Mouse (Mus musculus): ENCODE data around the gene Rcbtb2. TPM values are rescaled to one million over a fixed set of nuclear protein-coding genes. Genes with fewer than 3 reads are reported as not detected.
"Not testable (repeated sequence)": the region's sequence is repeated elsewhere in the genome, so short reads cannot be mapped to it uniquely, and the experiment has no call there.

Rcbtb2 gene
- total RNA-seq, 2 experiments from 2014 or later: 25.2 to 27.1 TPM

DNA sequence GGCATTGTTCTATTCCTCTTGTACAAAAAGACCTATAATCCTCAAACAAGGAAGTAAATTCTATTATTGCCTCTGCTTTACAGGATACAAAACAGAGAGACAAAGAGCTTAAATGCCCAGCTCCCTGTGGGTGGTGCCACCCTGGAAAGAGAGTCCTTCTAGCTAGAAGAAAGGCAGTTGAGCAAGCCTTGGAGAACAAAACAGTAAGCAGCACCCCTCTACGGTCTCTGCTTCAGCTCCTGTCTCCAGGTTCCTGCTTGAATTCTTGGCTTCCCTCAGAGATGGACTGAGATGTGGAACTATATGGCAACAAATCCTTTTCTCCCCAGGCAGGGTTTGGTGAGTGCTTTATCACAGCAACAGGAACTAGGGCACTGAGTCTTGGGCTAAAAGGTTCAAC is 11.7 kb upstream of the Rcbtb2 start:
- DNase-seq (ENCODE audit: extremely low spot score in 1 of 2, low spot score in 2 of 2): no peak
- intact Hi-C loops (cut with DNase I): no loop called here

DNA sequence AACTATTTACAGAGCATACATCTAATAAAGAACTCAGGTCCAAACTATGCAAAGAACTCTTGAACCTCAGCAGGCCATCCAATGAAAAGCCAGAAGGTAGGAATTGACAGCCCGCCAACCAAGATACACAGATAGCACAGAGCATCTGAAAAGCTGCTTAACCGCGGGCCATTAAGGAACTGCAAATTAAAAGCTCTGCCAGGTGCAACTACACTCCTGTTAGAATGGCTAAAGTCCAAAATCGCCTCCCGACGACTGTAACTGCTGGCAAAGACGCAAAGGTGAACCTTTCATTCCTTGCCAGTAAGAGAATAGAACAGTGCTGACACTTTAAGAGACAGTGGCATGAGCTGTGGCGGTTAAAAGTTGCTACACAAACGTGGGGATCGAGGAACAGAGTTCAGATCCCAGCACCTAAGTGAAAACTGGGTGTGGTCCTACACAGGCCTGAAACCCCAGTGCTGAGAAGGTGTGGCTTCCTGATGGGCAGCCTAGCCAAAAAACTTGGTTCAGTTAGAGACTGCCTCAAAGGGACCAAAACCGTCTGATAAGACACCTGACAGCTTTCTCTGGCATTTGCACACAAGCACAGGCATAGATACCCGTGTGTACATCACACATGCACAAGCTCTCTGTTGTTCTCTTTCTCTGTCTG is 10.5 kb upstream of the Rcbtb2 start:
- DNase-seq (ENCODE audit: extremely low spot score in 1 of 2, low spot score in 2 of 2): no peak
- intact Hi-C loops (cut with DNase I): no loop called here

DNA sequence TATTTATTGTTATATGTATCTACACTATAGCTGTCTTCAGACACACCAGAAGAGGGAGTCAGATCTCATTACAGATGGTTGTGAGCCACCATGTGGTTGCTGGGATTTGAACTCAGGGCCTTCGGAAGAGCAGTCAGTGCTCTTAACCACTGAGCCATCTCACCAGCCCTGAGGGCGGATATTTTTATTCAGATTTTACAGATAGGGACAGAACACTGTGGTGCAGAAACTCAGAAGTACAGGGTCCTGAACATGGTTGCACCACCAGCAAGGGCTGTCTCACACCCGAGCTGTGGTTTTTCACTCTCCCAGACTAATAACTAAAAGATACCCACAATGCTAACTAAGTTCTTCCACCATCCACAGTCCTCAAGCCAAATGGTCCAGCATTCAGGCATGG is 7.9 kb upstream of the Rcbtb2 start:
- intact Hi-C loops (cut with DNase I); DNase-seq (ENCODE audit: extremely low spot score in 1 of 2, low spot score in 2 of 2): not testable (repeated sequence)

DNA sequence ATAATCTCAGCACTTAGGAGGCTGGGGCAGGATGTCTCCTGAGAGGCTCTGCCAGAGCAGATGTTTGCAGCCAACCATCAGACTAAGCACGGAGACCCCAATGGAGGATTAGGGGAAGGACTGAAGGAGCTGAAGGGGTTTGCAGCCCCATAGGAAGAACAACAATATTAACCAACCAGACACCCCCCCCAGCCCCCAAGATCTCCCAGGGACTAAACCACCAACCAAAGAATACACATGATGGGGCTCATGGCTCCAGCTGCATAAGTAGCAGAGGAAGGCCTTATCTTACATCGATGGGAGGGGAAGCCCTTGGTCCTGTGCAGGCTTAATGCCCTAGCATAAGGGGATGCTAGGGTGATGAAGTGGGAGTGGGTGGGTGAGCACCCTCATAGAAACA is 6.5 kb upstream of the Rcbtb2 start:
- intact Hi-C loops (cut with DNase I): no loop called here
- DNase-seq (ENCODE audit: extremely low spot score in 1 of 2, low spot score in 2 of 2): no peak

DNA sequence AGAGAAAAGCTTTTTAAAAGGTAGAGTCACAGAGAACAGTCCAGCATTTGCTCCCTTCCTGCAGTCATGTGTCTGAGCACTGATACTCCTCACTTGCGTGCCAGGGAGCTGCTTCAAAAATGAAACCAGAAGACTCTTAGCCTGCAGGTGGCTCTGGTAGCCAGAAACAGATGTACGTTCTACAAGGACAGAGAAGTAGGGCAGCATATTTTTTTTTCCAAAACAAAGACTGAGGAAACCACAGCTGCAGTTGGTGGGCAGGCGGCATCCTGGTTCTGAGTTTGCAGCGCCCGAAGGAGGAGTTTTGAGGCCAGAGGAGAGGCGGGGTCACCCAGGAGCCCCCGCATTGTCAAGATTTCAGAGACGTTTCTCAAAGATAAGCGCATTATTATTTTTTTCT is 5.9 kb upstream of the Rcbtb2 start:
- peak; percentile 41 to 50 for DNase-seq (ENCODE audit: extremely low spot score in 1 of 2, low spot score in 2 of 2)
- intact Hi-C loops (cut with DNase I): no loop called here

DNA sequence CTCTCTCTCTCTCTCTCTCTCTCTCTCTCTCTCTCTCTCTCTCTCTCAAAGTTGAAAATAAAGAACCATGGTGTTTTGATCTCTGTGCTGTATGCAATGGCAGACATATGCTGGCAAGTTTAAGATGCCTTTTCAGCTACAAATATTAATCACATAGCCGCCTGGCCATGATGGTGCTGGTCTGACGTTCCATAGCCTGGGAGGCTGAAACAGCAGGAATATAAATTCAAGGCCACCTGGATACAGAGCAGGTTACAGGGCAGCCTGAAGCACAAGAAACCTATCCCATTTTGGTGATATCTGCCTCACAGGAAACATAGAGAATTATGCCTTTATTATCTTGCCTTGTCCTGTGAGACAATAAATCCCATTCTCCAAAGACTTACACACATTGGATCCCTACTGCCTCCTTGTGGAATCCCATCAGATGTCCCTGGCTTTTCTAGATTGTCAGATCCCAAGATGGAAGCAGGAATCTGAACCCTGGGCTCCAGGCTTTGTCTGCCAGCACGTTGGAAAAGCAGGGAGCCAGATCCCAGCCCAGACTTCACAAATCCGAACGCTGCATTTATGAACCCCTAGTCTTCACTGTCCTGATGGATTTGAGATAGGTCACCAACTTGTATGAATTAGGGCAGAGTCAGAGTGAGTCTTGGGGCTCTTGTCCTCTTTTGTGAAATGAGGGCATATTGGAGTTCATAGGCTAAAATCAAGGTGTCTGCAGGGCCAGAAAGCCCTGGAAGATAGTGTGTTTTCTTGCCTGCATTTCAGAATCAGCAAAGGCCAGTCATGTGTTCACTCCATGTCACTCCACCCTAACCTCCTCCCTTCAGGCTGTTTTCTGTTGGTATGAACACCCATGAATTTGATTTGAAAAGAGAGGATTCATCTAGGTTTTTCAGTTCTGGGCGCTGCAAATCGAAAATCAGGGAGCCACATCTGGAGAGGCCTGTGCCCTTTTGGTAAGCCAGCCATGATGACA is 5.1 kb upstream of the Rcbtb2 start:
- no peak for DNase-seq (ENCODE audit: extremely low spot score in 1 of 2, low spot score in 2 of 2)
- intact Hi-C loops (cut with DNase I): no loop called here

DNA sequence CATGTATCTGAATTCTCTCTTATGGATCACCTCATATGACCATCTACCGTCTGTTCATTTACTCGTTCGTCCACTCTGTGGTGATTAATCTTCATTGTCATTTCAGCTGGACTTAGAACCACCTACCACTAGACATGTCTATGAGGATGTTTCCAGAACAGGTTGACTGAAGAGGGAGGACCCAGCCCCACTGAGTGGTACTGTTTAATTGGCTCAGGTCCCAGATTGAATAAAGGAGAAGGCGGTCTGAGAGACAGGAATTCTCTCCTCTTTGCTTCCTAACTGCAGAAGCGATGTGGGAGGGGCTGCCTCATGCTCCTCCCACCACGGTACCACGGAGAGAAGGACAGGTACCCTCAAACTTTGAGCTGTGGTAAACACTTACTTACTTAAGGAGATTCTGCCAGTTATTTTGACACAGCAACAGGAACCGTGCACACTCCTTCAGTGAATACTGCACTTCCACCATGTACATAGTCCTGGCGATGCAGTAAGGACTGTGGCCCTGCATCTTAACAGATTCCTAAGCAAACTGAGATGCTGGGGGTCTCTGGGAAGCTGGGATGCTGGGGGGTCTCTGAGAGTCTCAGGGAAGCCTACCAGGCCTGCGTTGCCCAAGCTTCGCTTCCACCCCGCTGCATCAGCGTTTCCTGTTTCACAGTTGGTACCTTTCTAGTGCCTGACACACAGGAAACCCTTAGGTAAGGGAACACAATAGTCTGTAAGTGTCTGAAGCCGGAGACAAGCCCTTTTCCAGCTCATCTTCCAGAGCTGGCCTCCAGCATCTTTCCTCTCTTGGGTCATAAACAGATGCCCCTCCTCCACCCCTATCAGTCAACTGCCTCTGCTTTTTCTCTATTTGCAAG is 4.1 kb upstream of the Rcbtb2 start:
- no peak for DNase-seq (ENCODE audit: extremely low spot score in 1 of 2, low spot score in 2 of 2)
- intact Hi-C loops (cut with DNase I): no loop called here

DNA sequence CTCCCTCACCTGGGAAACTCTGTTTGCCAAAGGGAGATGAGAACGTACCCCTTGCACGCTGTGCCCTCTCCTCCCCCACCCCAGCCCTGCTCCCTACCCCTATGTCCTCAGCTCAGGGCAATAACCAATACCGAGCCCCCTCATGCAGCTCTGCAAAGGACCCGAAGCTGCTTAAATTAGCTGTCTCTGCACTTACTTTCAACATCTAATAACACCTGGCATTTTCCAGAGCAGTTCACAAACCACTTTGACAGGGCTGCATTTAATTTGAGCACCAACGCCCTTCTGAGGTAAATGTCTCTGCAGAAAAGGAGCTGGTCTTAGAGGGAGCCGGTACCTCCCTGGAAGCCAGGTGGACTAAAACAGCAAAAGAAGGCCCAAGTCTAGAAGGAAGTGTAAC is 3.4 kb upstream of the Rcbtb2 start:
- no peak for DNase-seq (ENCODE audit: extremely low spot score in 1 of 2, low spot score in 2 of 2)
- intact Hi-C loops (cut with DNase I): no loop called here

DNA sequence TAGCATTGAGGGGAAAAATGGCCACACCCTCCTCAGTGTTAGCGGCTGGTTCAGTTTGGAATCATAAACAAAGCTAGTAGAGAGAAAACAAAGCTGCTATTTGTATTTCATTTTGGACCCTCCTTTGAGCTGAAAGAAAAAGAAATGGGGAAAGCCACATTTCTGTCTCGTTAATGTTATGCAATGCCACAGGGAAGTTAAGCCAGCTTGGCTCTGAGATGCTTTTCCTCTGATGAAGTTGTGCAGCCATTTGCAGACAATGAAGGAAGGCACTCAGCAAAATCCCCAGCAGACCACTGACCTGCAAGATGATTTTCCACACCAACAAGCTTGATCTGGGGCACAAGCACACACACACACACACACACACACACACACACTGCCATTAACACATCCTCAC is 2.9 kb upstream of the Rcbtb2 start:
- no peak for DNase-seq (ENCODE audit: extremely low spot score in 1 of 2, low spot score in 2 of 2)
- intact Hi-C loops (cut with DNase I): no loop called here

DNA sequence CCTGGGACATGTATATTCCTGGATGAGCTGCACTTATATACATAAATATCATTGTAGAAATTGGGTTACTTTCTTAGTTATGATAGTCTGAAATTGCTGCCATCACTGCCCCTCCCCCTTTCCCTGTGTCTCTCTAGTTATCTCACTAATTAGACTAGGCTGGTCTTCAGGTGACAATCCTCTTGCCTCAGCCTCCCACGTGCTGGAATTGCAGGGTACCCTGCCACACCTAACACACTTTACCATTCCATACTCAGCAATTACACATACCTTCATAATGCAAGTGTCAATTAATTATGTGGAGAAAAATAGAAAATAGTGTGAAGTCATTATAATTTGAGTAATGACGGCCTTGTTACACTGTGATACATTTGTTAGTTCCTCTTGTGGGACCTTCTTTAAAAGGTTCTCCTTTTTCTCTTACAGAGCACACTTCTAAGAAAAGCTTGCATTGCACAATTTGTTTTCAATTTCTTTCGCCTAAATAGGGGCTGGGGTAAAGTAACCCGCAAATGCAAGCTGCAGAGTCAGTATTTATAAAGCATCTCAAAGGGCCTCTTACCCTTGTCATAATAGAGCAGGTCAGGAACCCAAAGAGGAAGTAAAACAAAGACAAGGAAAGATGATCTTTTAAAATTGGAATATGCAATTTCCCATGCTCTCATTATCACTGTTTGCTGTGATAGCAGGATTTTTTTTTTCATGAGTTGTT is 470 bp upstream of the Rcbtb2 start:
- DNase-seq (ENCODE audit: extremely low spot score in 1 of 2, low spot score in 2 of 2): no peak
- intact Hi-C loops (cut with DNase I): no loop called here

DNA sequence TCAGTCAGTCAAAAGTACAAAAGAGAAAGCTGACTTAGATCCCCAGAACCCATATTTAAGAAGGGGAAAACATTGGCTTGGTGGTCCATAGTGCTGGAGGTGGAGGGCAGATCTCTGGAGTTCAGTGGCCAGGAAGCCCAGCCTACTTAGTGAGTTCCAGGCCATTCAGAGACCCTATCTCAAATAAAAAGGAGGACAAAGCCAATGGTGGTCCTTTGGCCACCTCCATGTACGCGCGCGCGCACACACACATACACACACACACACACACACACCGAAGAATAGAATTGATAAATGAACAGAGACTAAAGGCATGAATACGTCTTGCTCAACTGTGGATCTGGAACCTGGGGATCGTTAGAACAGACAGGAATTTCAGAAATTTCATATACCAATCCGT is 544 bp downstream of the Rcbtb2 start:
- no peak for DNase-seq (ENCODE audit: extremely low spot score in 1 of 2, low spot score in 2 of 2)
- intact Hi-C loops (cut with DNase I): no loop called here

DNA sequence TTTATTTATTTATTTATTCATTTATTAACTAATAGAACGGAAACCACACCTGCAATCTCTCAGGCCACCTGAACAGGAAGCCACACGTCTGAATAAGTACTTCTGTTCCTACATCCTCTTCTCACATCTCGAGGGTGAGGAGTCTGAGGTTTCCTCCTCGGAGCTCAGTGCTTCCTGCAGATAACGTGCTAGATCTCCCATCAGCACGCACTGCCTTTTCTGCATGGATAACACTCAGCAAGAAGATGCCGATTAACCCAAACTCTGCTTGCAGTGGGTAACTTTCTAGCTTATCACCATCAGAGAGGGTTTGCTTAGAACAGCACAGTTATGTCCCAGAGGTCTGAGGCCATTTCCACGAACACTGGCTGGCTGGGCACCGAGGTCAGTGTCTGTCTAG is 949 bp downstream of the Rcbtb2 start:
- intact Hi-C loops (cut with DNase I): no loop called here
- DNase-seq (ENCODE audit: extremely low spot score in 1 of 2, low spot score in 2 of 2): no peak

DNA sequence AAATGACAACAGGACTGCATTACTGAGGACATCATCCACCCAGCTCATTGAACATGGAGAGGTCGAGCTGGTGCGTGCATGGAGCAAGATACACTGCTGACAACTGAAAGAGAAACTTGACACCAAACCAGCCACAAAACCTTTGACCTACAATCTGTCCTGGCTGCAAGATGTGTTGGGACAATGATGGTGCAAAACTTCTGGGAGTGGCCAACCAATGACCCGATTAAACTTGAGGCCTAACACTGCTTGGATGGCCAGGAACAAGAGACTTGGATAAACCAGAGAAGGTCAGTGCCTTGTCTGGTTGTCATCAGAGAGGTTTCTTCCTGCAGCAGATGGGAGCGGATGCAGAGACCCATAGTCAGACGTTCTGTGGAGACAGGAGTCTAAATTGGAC is 7.7 kb downstream of the Rcbtb2 start:
- no peak for DNase-seq (ENCODE audit: extremely low spot score in 1 of 2, low spot score in 2 of 2)
- intact Hi-C loops (cut with DNase I): no loop called here

DNA sequence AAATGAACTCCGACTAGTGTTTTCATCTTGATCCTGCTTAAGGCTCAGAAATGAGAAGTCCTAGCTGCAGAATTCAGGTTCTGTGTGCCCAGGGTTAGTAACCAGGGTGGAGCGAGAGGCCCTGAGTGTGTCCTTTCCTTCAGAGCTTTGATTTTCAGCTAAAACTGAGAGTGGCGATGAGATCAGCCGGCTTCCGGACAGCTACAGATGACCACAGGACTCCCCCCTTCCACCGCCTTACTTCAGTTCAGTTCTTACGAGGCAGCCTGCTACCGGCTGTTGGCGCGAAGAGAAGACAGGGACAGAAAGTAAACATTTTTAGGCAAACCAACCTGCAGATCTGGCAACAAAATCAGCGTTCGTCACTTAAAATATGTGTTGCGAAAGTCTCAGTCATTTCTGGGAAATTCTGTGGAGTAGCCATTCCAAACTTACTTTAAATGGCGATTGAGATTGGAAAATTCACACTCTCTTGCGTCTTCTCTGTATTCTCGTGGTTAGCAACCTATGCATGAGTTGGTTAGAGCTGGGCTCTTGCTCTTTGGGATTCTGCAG is 9.1 kb downstream of the Rcbtb2 start:
- no peak for DNase-seq (ENCODE audit: extremely low spot score in 1 of 2, low spot score in 2 of 2)
- intact Hi-C loops (cut with DNase I): no loop called here

DNA sequence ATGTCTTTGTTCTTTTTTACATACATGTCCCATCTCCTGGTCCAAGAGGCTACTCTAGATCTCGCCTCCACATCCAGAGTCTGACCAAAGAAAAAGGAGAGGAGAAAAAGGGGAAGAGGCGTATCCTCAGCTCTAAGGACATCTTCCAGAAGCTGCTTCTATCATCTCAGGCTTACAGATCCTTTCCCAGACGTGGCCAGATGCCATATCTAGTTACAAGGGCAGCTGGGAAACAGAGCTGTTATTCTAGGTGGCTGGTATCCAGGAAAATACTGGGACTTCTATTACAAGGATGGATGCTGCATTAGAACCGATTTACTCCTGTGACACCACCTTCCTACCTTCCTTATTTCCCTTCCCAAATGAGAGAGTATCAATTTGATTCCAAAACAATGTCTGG is 9.9 kb downstream of the Rcbtb2 start:
- intact Hi-C loops (cut with DNase I): no loop called here
- no peak for DNase-seq (ENCODE audit: extremely low spot score in 1 of 2, low spot score in 2 of 2)

DNA sequence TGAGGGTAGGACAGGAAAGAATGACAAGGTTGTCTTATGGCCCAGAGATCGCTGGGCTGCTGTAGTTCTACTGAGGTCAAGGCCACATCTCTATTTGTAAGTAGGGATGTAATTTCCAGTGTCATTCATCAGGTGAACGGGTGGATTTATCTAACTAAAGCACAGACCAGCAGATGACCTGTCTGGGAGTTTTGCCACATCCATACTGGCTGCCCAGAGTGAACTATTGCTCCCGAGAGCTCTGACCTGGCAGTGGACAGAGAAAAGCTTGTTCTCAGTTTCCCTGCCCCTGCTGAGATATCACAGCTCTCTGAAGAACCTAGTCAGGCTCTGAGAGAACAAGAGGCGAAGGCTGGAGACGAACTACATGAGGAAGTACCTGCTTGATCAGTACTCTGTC is 14.4 kb downstream of the Rcbtb2 start:
- DNase-seq (ENCODE audit: extremely low spot score in 1 of 2, low spot score in 2 of 2): no peak

DNA sequence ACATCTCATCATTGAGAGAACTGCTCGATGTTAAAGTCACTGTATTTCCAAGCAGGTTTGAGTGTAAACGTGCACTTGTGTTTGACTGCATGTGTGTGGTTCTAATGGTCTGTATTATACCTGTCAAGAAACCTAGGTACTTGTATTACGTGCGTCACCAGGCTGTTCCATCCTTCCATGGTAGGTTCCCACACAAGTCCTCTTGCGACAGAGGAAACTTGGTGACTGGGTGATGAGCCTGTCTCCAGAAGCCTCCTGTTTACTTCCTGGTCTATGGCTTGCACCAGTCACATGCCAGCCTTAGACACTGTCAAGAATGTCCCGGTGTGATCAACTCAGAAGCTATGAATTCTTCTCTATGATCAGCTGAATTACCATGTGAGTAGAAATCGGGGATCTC is 15.6 kb downstream of the Rcbtb2 start:
- DNase-seq (ENCODE audit: extremely low spot score in 1 of 2, low spot score in 2 of 2): no peak
- intact Hi-C loops (cut with DNase I): no loop called here

More for the DNA sequence above, 14.4 kb downstream of the Rcbtb2 start:
- intact Hi-C loops (cut with DNase I): no loop called here

DNA sequence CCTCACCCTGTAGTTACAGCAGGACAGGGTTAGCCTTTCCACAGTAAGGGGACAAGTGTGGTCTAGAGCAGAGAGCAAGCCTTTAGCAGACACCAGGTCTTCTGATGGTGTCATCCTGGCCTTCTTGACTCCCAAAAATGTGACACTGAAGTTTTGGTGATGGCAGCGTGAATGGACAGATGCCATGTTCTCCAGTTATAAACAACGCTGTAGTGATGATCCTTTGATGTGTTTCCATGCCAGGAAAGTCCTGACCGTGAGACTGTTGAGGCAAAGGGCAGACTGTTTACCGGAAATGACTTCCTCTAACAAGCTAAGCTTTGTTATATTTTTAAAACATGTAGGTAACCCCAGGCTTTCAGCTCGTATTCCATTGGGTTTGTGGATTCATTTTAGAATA is 17.0 kb downstream of the Rcbtb2 start:
- intact Hi-C loops (cut with DNase I): no loop called here
- no peak for DNase-seq (ENCODE audit: extremely low spot score in 1 of 2, low spot score in 2 of 2)

DNA sequence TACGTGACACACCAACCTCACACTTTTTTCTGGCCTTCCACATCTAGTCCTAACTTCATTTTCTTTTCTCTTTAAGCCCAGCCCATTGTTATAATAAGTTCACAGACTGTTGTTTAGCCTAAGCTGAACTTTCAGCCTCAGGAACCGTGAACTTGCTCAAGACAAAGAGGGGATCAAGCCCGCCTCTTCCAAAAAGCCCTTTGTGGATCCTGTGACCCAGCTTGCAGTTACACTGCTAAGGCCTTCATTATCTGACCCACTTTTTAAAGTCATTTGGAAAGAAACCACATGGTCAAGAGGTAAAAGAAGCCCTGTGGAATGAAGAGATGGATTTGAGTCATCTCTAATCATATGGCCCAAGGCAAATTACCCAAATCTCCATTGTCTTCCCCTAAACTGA is 19.0 kb downstream of the Rcbtb2 start:
- DNase-seq (ENCODE audit: extremely low spot score in 1 of 2, low spot score in 2 of 2): no peak
- intact Hi-C loops (cut with DNase I): no loop called here
